Mouse (Mus musculus) embryonic fibroblast, embryonic 13.5 days (primary cell): ENCODE measurements at regions not wholly inside any gene's neighbourhood (a gene's known extent, or its start where the extent isn't known, plus 50 kb on each side); places are given as distances from the start of the nearest gene placed in this dataset.

Experiments
- CTCF ChIP-seq: IDR thresholded peaks from 2 replicates; pipeline ENCODE4 v1.5.1; 2011; ENCODE audit warnings: mild to moderate bottlenecking, control low read depth, low read length, moderate library complexity, borderline replicate concordance; ENCODE audit not compliant: insufficient read depth
- POLR2A ChIP-seq: IDR thresholded peaks from 2 replicates; pipeline ENCODE4 v1.6.1; 2011; ENCODE audit warnings: low read depth, mild to moderate bottlenecking, control low read depth, low read length, moderate library complexity

DNA sequence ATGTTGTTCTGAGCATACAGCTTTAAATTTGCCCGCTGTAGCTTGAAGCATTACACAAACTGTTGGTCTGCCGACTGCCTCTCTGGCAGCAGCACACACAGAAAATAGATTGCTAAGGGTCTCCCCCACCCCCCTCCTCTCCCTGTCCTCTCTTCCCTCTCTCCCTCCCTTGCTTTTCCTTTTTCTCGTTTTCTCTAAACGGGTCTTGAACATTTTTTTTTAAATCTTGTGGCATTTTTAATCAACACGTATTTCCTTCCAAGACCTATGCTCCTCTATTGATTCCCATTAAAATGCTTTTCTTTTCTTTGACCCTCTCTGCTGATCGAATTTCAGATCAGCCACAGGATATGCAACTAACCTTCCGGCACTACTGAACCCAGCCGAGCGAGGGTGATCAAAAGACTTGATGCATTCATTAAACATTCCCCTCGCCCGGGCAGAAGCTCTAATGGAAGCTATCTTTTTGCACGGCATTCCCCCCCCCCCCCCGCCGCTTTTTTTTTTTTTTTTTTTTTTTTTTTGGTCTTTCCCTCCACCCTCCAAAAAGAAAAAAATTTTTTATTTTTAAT lies 86.9 kb upstream of the Arid1b start:
- TF ChIP-seq CTCF = no peak
- peak; percentile 32; the same call in 1 of the 2 replicates for TF ChIP-seq POLR2A
